Mouse (Mus musculus) lung, adult 10 weeks (tissue): ENCODE data around the gene Acsl6. TPM values are rescaled to one million over a fixed set of nuclear protein-coding genes. Genes with fewer than 3 reads are reported as not detected.

Experiments
- polyA plus RNA-seq: library from polyadenylated mRNA; stranded (reverse); fragments of 350-450 nt; fragmentation: Illumina TruSeq; extraction: RNeasy Lipid Tissue Mini Kit (QIAGEN cat#74804); gene quantifications from one replicate; pipeline ENCODE4 v1.2.3, GENCODE M21; 2014; ENCODE audit warnings: low read depth, low replicate concordance; ENCODE audit not compliant: insufficient read depth

Gene Acsl6
- 0.15 TPM for polyA plus RNA-seq

GRCm38 (mm10) chr11:54303728-54304470 lies at the start of gene Acsl6:
TSS of gene Acsl6 (plus strand) at chr11:54303798.

GRCm38 (mm10) chr11:54267177-54267576 lies 36.4 kb upstream of the Acsl6 start, which contains the start of gene Il3:
TSS of gene Il3 (minus strand) at chr11:54267277.

Other genes starting within 250 kb of the Acsl6 start
- 10.8 TPM for gene Pdlim4, start 234.8 kb upstream of the Acsl6 start, polyA plus RNA-seq
- 28.2 TPM for gene P4ha2, start 203.7 kb upstream of the Acsl6 start, polyA plus RNA-seq
- 5.2 TPM for gene Csf2, start 54.1 kb upstream of the Acsl6 start, polyA plus RNA-seq
- gene Il3, start 36.5 kb upstream of the Acsl6 start, polyA plus RNA-seq = not detected
- gene Meikin, start 66.9 kb downstream of the Acsl6 start, polyA plus RNA-seq = not detected
- 6.4 TPM for gene Fnip1, start 134.4 kb downstream of the Acsl6 start, polyA plus RNA-seq
- gene Rapgef6, start 219.0 kb downstream of the Acsl6 start, polyA plus RNA-seq = 6.0 TPM